ENCODE assay signal across 19 mouse cellular contexts in the genomic region with DNA sequence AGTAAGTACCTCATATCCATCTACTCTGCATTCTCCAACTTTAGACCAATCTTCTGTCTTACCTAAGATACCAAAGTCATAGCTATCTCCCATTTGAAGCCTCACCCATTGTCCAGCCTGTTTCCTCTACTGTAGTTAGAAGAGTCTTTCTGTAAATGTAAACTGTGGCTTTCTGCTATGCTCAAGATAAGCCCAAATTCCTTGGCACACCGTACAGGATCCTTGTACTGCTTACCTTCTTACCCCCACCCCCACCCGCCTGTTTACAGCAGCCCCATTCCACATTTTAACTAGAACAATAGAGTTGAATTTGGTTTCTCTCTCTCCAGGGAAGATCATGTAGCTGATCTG.
DNase-seq lines count a peak whose midpoint lies in the region; ATAC-seq and TF ChIP-seq lines count a peak whose summit lies in the region.
"Had no signal": no experiment of that assay in that cellular context is flagged by ENCODE, and none has a peak within 500 bp of the region (broad histone marks: within the 10 kb centered on the region; RNA-seq: fewer than 3 reads in every experiment).

No protein-coding gene starts in this region.

- H3K9me3 ChIP-seq in liver, embryonic 11.5 days (ENCODE audit: control insufficient read depth, low read length): no peaks in the 10 kb centered on the region
- no peaks in the 10 kb centered on the region for H3K9me3 ChIP-seq in heart, postnatal 0 days (replicated peaks; ENCODE audit: control insufficient read depth, low read length)
- H3K9me3 ChIP-seq: embryonic facial prominence, embryonic 15.5 days; forebrain, embryonic 10.5 days; hindbrain, embryonic 13.5 days; limb, embryonic 15.5 days; megakaryocyte, embryonic 14.5 days; stomach, embryonic 15.5 days had no signal

- peak overlapping the region; percentile 15; the same call in 1 of the 2 replicates for H3K27ac ChIP-seq in liver, embryonic 11.5 days (ENCODE audit: low read depth, low read length)
- peak overlapping the region; percentile 57 for H3K27ac ChIP-seq in heart, postnatal 0 days (ENCODE audit: low read depth)
- H3K27ac ChIP-seq: embryonic facial prominence, embryonic 15.5 days; forebrain, embryonic 10.5 days; hindbrain, embryonic 13.5 days; limb, embryonic 15.5 days; stomach, embryonic 15.5 days had no signal

- H3K36me3 ChIP-seq in liver, embryonic 11.5 days (ENCODE audit: control insufficient read depth, insufficient read depth, low read length): no peaks in the 10 kb centered on the region
- no peaks in the 10 kb centered on the region for H3K36me3 ChIP-seq in heart, postnatal 0 days (replicated peaks; ENCODE audit: control insufficient read depth, insufficient read depth, low read length)
- H3K36me3 ChIP-seq: embryonic facial prominence, embryonic 15.5 days; forebrain, embryonic 10.5 days; hindbrain, embryonic 13.5 days; limb, embryonic 15.5 days; stomach, embryonic 15.5 days had no signal

- H3K9ac ChIP-seq in liver, embryonic 11.5 days (ENCODE audit: low read depth, low read length): no peak overlapping the region
- no peak overlapping the region for H3K9ac ChIP-seq in heart, postnatal 0 days (replicated peaks; ENCODE audit: low read depth, low read length)
- H3K9ac ChIP-seq: embryonic facial prominence, embryonic 15.5 days; hindbrain, embryonic 13.5 days; limb, embryonic 15.5 days; stomach, embryonic 15.5 days had no signal

- DNase-seq in heart, adult 11 months: peak; percentile 85
- DNase-seq in heart, postnatal 14 days: no peak
- DNase-seq in liver, embryonic 11.5 days (ENCODE audit: low spot score): no peak
- DNase-seq in liver: no peak
- DNase-seq in heart, postnatal 0 days (ENCODE audit: low spot score): peak; percentile 30
- DNase-seq in lung, postnatal 25 days (ENCODE audit: low spot score): peak; percentile 72
- no peak for DNase-seq in adrenal gland, postnatal 36 days
- no peak for DNase-seq in spleen, adult 18-20 months
- DNase-seq: cerebellum, adult 9-10 months; gastrocnemius, postnatal 36 days; kidney, adult 9 months; right cerebral cortex, adult 18-20 months had no signal

- TF ChIP-seq CTCF in heart, postnatal 0 days (IDR thresholded peaks at IDR 0.05; ENCODE audit: low read depth): no peak

- H3K27me3 ChIP-seq in liver, embryonic 11.5 days (replicated peaks; ENCODE audit: control insufficient read depth, insufficient read depth, low read length): no peaks in the 10 kb centered on the region
- H3K27me3 ChIP-seq in heart, postnatal 0 days (ENCODE audit: control insufficient read depth, insufficient read depth, low read length): no peaks in the 10 kb centered on the region
- H3K27me3 ChIP-seq: embryonic facial prominence, embryonic 15.5 days; hindbrain, embryonic 13.5 days; limb, embryonic 15.5 days; megakaryocyte, embryonic 14.5 days; Patski; stomach, embryonic 15.5 days had no signal

- ATAC-seq in liver, embryonic 11.5 days (replicated peaks; ENCODE audit: low FRiP score): 0 out of 2 replicates have a peak, but pooled peaks have one; percentile 41
- no peak for ATAC-seq in heart, postnatal 0 days (ENCODE audit: insufficient read depth, low read depth)
- ATAC-seq: Patski had no signal

- H3K4me1 ChIP-seq in liver, embryonic 11.5 days (replicated peaks; ENCODE audit: control insufficient read depth, insufficient read depth, low read length): peaks cover 32% of the 10 kb centered on the region
- H3K4me1 ChIP-seq in heart, postnatal 0 days (ENCODE audit: control insufficient read depth, insufficient read depth): peaks cover 41% of the 10 kb centered on the region
- H3K4me1 ChIP-seq: forebrain, embryonic 10.5 days; stomach, embryonic 15.5 days had no signal

- no peak overlapping the region for H3K4me2 ChIP-seq in liver, embryonic 11.5 days
- H3K4me2 ChIP-seq in heart, postnatal 0 days (ENCODE audit: low read depth, low read length): no peak overlapping the region
- H3K4me2 ChIP-seq: embryonic facial prominence, embryonic 15.5 days; hindbrain, embryonic 13.5 days; limb, embryonic 15.5 days; stomach, embryonic 15.5 days had no signal

- H3K4me3 ChIP-seq in liver, embryonic 11.5 days (ENCODE audit: low read depth, low read length): no peak overlapping the region
- no peak overlapping the region for H3K4me3 ChIP-seq in heart, postnatal 0 days (ENCODE audit: low read depth, low read length)
- H3K4me3 ChIP-seq: embryonic facial prominence, embryonic 15.5 days; forebrain, embryonic 10.5 days; hindbrain, embryonic 13.5 days; limb, embryonic 15.5 days; megakaryocyte, embryonic 14.5 days; stomach, embryonic 15.5 days had no signal

- no peak for TF ChIP-seq EP300 in heart, postnatal 0 days (IDR thresholded peaks at IDR 0.05; ENCODE audit: low read depth)

- intact Hi-C loops in heart, postnatal 14 days (cut with DNase I): loop anchor here (5.0 kb wide), 1 partner anchor 72 kb away; no protein-coding TSS in a partner anchor

- WGBS in liver, embryonic 11.5 days: 38% methylated on average over 2 of the region's 2 CpGs
- 23% methylated on average over 2 of the region's 2 CpGs for WGBS in heart, postnatal 0 days

Comparison
In these comparisons a context has a peak if more than half of its experiments do, and no peak if none do; other contexts are left out.
1. DNase-seq: peak in heart, adult 11 months (single experiment), heart, postnatal 0 days (single experiment) and lung, postnatal 25 days (single experiment); none in heart, postnatal 14 days (0 of 2), liver, embryonic 11.5 days (single experiment), liver (single experiment), adrenal gland, postnatal 36 days (0 of 2) and spleen, adult 18-20 months (0 of 2).